Mouse (Mus musculus) G1E (cell line): ENCODE data around the gene Otop2. TPM values are rescaled to one million over a fixed set of nuclear protein-coding genes. Genes with fewer than 3 reads are reported as not detected.

Source experiments
- ATAC-seq: 2 replicates; pipeline ENCODE4 v1.8.0; 2016; ENCODE audit warnings: mild to moderate bottlenecking; ENCODE audit not compliant: insufficient number of reproducible peaks, poor library complexity, low FRiP score, severe bottlenecking; ENCODE audit errors: extremely low read depth
- DNase-seq: peaks from one replicate; pipeline ENCODE4 v3.0.0; 2012; ENCODE audit warnings: low spot score
- H3K27me3 ChIP-seq: 2 replicates; pipeline ENCODE4 v1.6.1; 2012; ENCODE audit warnings: mild to moderate bottlenecking, low read length, inconsistent platforms; ENCODE audit not compliant: insufficient read depth
- H3K36me3 ChIP-seq: replicated peaks from 2 replicates; pipeline ENCODE3; 2012; ENCODE audit warnings: mild to moderate bottlenecking, inconsistent platforms
- H3K4me1 ChIP-seq: 2 replicates; pipeline ENCODE4 v1.6.1; 2012; ENCODE audit warnings: low read depth, low read length, inconsistent platforms, mixed read lengths; ENCODE audit not compliant: insufficient read depth
- H3K4me3 ChIP-seq: 2 replicates; pipeline ENCODE4 v1.5.1; 2012; ENCODE audit warnings: low read depth, mild to moderate bottlenecking, inconsistent platforms, low read length, moderate library complexity, mixed read lengths
- H3K9me3 ChIP-seq: replicated peaks from 2 replicates; pipeline ENCODE4 v1.6.1; 2012; ENCODE audit warnings: inconsistent platforms
- CTCF ChIP-seq: IDR thresholded peaks from 2 replicates; pipeline ENCODE4 v1.5.1; 2012; ENCODE audit warnings: low read depth, low read length, inconsistent platforms, mixed read lengths
- GATA1 ChIP-seq: IDR thresholded peaks from 2 replicates; pipeline ENCODE4 v1.6.1; 2012; ENCODE audit warnings: borderline replicate concordance, low read length, inconsistent platforms, mixed read lengths
- GATA2 ChIP-seq: IDR thresholded peaks from 2 replicates; pipeline ENCODE4 v1.6.1; 2012; ENCODE audit warnings: low read depth, low read length, inconsistent platforms, borderline replicate concordance
- POLR2AphosphoS5 ChIP-seq: IDR thresholded peaks from 2 replicates; pipeline ENCODE4 v1.6.1; 2012; ENCODE audit warnings: low read depth, low read length, inconsistent platforms; ENCODE audit not compliant: insufficient replicate concordance
- TAL1 ChIP-seq: conservative IDR thresholded peaks from 2 replicates; pipeline ENCODE4 v1.6.1; 2012; ENCODE audit warnings: low read depth, low read length, inconsistent platforms, mixed read lengths
- polyA plus RNA-seq: library from polyadenylated mRNA; stranded (reverse); fragments of >175 nt; gene quantifications from 2 replicates; pipeline ENCODE4 v1.2.3, GENCODE M21; 2012
- total RNA-seq, 2 experiments: library from RNA; stranded (forward) in 1 of 2; stranded (reverse) in 1 of 2; fragments of 200-1000 nt in 1 of 2; fragments of >200 nt in 1 of 2; fragmentation: Nextera tagmentation in 1 of 2; gene quantifications; 2 replicates each; pipeline ENCODE4 v1.2.3; 2014 to 2017

Gene Otop2
- not detected in 2 replicates for total RNA-seq (2014; fragmentation: Nextera tagmentation)
- not detected in 2 replicates for total RNA-seq (2017)
- polyA plus RNA-seq = not detected in 2 replicates

GRCm38 (mm10) chr11:115306863-115307262 lies at the start of gene Otop2:
TSS of gene Otop2 (plus strand) at chr11:115307163.
- H3K4me1 ChIP-seq = no peaks in the 10 kb centered on the region
- no peaks in the 10 kb centered on the region for H3K36me3 ChIP-seq
- ATAC-seq = no peak
- peaks cover 33% of the 10 kb centered on the region for H3K27me3 ChIP-seq
- TF ChIP-seq GATA2 = no peak
- no peak for TF ChIP-seq POLR2AphosphoS5
- TF ChIP-seq TAL1 = no peak
- no peak for TF ChIP-seq GATA1
- TF ChIP-seq CTCF = no peak
- H3K4me3 ChIP-seq = no peak within 1 kb of the TSS
- H3K9me3 ChIP-seq = no peaks in the 10 kb centered on the region
- DNase-seq = no peak

- TF ChIP-seq CTCF = no peak
- no peak for TF ChIP-seq GATA1
- no peak for TF ChIP-seq POLR2AphosphoS5
- TF ChIP-seq TAL1 = no peak
- TF ChIP-seq GATA2 = no peak
- H3K4me3 ChIP-seq = 0 out of 2 replicates have a peak overlapping the region, but pooled peaks have one; percentile 16
- H3K27me3 ChIP-seq = peaks cover 77% of the 10 kb centered on the region
- DNase-seq (no peak), ATAC-seq (no peak)
- peaks cover 4% of the 10 kb centered on the region for H3K4me1 ChIP-seq
- H3K9me3 ChIP-seq = peaks cover 6% of the 10 kb centered on the region
- H3K36me3 ChIP-seq = no peaks in the 10 kb centered on the region
These were observed 49.0 kb upstream of the Otop2 start for GRCm38 (mm10) chr11:115257775-115258510.

GRCm38 (mm10) chr11:115259134-115259533 lies 47.8 kb upstream of the Otop2 start:
- H3K27me3 ChIP-seq = peaks cover 70% of the 10 kb centered on the region
- TF ChIP-seq TAL1 = no peak
- TF ChIP-seq GATA1 = no peak
- TF ChIP-seq CTCF = no peak
- no peak for TF ChIP-seq POLR2AphosphoS5
- no peak for TF ChIP-seq GATA2
- H3K4me3 ChIP-seq = no peak overlapping the region
- H3K9me3 ChIP-seq = peaks cover 6% of the 10 kb centered on the region
- ATAC-seq (no peak), DNase-seq (no peak)
- H3K36me3 ChIP-seq = no peaks in the 10 kb centered on the region
- peaks cover 4% of the 10 kb centered on the region for H3K4me1 ChIP-seq

GRCm38 (mm10) chr11:115262954-115263353 lies 44.0 kb upstream of the Otop2 start:
- no peak for TF ChIP-seq CTCF
- TF ChIP-seq GATA1 = no peak
- ATAC-seq (no peak), DNase-seq (no peak)
- Histone ChIP-seq H3K4me3 (no peak overlapping the region), H3K4me1 (peaks cover 5% of the 10 kb centered on the region), H3K27me3 (peaks cover 61% of the 10 kb centered on the region), H3K9me3 (peaks cover 7% of the 10 kb centered on the region), H3K36me3 (peaks cover 7% of the 10 kb centered on the region)

- H3K27me3 ChIP-seq = peaks cover 56% of the 10 kb centered on the region
- H3K9me3 ChIP-seq = peaks cover 5% of the 10 kb centered on the region; the same call in 1 of the 2 replicates
- H3K36me3 ChIP-seq = peaks cover 21% of the 10 kb centered on the region
- DNase-seq = no peak
- no peak overlapping the region for H3K4me3 ChIP-seq
- TF ChIP-seq GATA1 (no peak), GATA2 (no peak), TAL1 (no peak), POLR2AphosphoS5 (no peak)
- ATAC-seq = no peak
- peaks cover 4% of the 10 kb centered on the region; the same call in 1 of the 2 replicates for H3K4me1 ChIP-seq
These were observed 42.7 kb upstream of the Otop2 start for GRCm38 (mm10) chr11:115264136-115264861.

- peaks cover 52% of the 10 kb centered on the region for H3K27me3 ChIP-seq
- no peak for ATAC-seq
These were observed 41.9 kb upstream of the Otop2 start for GRCm38 (mm10) chr11:115264862-115265668.

More at GRCm38 (mm10) chr11:115264862-115265668, 41.9 kb upstream of the Otop2 start:
- Histone ChIP-seq H3K9me3 (peaks cover 5% of the 10 kb centered on the region; the same call in 1 of the 2 replicates), H3K4me3 (no peak overlapping the region), H3K4me1 (peaks cover 9% of the 10 kb centered on the region), H3K36me3 (peaks cover 28% of the 10 kb centered on the region)
- DNase-seq = no peak
- no peak for TF ChIP-seq GATA2
- no peak for TF ChIP-seq GATA1
- no peak for TF ChIP-seq CTCF
- TF ChIP-seq TAL1 = no peak
- no peak for TF ChIP-seq POLR2AphosphoS5
